Mouse (Mus musculus) spleen, adult 2 months (tissue): Measurements from ENCODE around the gene Mug1.

Source experiments
- CTCF ChIP-seq: fragments of 200-500 bp; IDR thresholded peaks from 2 replicates; pipeline ENCODE4 v1.5.1; 2011; ENCODE audit warnings: mild to moderate bottlenecking, inconsistent platforms; ENCODE audit not compliant: insufficient read depth, insufficient read length, insufficient replicate concordance; ENCODE audit errors: extremely low read depth
- POLR2A ChIP-seq: fragments of 200-500 bp; IDR thresholded peaks from 2 replicates; pipeline ENCODE4 v1.6.1; 2011; ENCODE audit warnings: low read depth, low read length, inconsistent platforms

DNA sequence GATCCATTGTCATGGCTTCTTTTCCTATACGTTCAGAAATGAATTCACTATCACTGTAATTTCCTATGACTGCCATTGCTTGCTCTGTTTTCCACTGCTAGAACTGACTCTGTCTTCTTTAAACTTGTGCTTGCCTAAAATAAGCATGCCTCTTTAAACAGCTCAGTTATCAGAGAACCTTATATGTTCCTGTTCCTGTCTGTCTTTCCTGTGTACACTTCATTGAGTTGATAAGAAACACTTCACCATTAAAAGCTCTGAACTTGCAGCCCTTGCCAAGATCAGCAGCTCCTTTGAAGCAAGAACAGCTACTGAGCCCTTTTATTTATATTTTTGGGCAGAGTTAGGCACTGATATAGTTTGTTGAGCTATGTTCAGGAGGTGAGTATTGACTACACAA is 10.0 kb downstream of the Mug1 start:
- TF ChIP-seq CTCF = no peak
- TF ChIP-seq POLR2A = no peak
